Mouse (Mus musculus) kidney, postnatal 36 days (tissue): Measurements from ENCODE around the gene Gm49425.
A peak's percentile ranks its signal among the peaks of the same experiment; 100 is the strongest.

ENCODE experiments used
- DNase-seq, 2 experiments: peaks; one replicate each; pipeline ENCODE4 v3.0.0; 2021 to 2022; ENCODE audit warnings: mixed read lengths in 2 of 2

Gm49425 gene

GRCm38 (mm10) chr15:101485911-101486635 lies 31.0 kb downstream of the Gm49425 start:
- DNase-seq = no peak

GRCm38 (mm10) chr15:101484939-101485338 lies 32.1 kb downstream of the Gm49425 start:
- no peak for DNase-seq

- DNase-seq = no peak
Observed at GRCm38 (mm10) chr15:101483646-101484045, 33.4 kb downstream of the Gm49425 start.

- no peak for DNase-seq
Observed at GRCm38 (mm10) chr15:101482056-101482455, 35.0 kb downstream of the Gm49425 start.

GRCm38 (mm10) chr15:101479666-101480060 lies 37.4 kb downstream of the Gm49425 start:
- no peak for DNase-seq

- peak in 1 of 2 experiments; percentile 61 for DNase-seq
Observed at GRCm38 (mm10) chr15:101479007-101479665, 37.9 kb downstream of the Gm49425 start.

GRCm38 (mm10) chr15:101472952-101473528 lies 44.0 kb downstream of the Gm49425 start, which contains the start of gene Krt86:
Gene Krt86 (plus strand): TSS chr15:101473478.
- DNase-seq = peak in 1 of 2 experiments; percentile 44

GRCm38 (mm10) chr15:101469093-101469492 lies 48.0 kb downstream of the Gm49425 start:
- no peak for DNase-seq
